Mouse (Mus musculus): ENCODE measurements around the gene Rab39. TPM values are rescaled to one million over a fixed set of nuclear protein-coding genes. Genes with fewer than 3 reads are reported as not detected.

Rab39 gene
- polyA plus RNA-seq (2015; fragmentation: Nextera tagmentation; extraction: Ambion mirVana): 3.6 and 3.9 TPM in 2 replicates

- Histone ChIP-seq H3K4me1 (peaks cover 8% of the 10 kb centered on the region), H3K4me3 (replicated peaks) (peak within 1 kb of the TSS; percentile 64), H3K36me3 (no peaks in the 10 kb centered on the region), H3K9me3 (replicated peaks) (no peaks in the 10 kb centered on the region), H3K27me3 (replicated peaks) (no peaks in the 10 kb centered on the region), H3K9ac (replicated peaks) (peak within 1 kb of the TSS; percentile 57), H3K27ac (replicated peaks) (peak within 1 kb of the TSS; percentile 75), H3K4me2 (peak within 1 kb of the TSS; percentile 76)
- WGBS: under 1% methylated on average over 48 of the region's 49 CpGs
- ATAC-seq (ENCODE audit: low FRiP score): peak; percentile 95
Observed at GRCm38 (mm10) chr9:53705992-53706696, at the start of gene Rab39. Gene Rab39, minus strand, starts transcription at chr9:53706232.

DNA sequence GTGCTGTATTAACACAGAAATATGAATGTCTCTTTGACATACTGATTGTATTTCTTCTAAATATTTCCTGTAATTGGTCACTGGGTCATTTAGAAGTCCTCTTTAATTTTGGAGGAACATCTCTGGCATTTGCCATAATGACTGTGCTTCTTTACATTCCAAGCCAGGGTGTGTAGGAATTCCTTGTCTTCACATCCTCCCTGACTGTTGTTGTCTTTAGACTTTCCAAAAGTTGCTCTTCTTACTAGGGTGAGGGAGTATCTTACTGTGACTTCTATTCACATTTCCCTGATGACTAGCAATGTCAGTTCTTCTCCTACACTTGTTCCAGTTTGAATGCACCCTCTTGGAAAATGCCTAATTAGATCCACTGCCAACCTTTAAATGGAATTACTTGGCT is 48.8 kb upstream of the Rab39 start:
- H3K27me3 ChIP-seq (replicated peaks): 0 out of 2 replicates have a peak, but pooled peaks cover 3% of the 10 kb centered on the region
- no peak for ATAC-seq (ENCODE audit: low FRiP score)
- no peak overlapping the region for H3K27ac ChIP-seq (replicated peaks)
- H3K4me1 ChIP-seq: no peaks in the 10 kb centered on the region
- H3K4me3 ChIP-seq (replicated peaks): no peak overlapping the region
- no peaks in the 10 kb centered on the region for H3K9me3 ChIP-seq (replicated peaks)
- H3K36me3 ChIP-seq: no peaks in the 10 kb centered on the region
- no peak overlapping the region for H3K9ac ChIP-seq (replicated peaks)
- H3K4me2 ChIP-seq: no peak overlapping the region

GRCm38 (mm10) chr9:53750899-53751298 is 44.9 kb upstream of the Rab39 start:
- ATAC-seq (ENCODE audit: low FRiP score): no peak
- no peaks in the 10 kb centered on the region for H3K9me3 ChIP-seq (replicated peaks)
- no peak overlapping the region for H3K4me3 ChIP-seq (replicated peaks)
- no peak overlapping the region for H3K27ac ChIP-seq (replicated peaks)
- 43% methylated on average over 5 of the region's 5 CpGs for WGBS
- H3K9ac ChIP-seq (replicated peaks): no peak overlapping the region
- no peaks in the 10 kb centered on the region for H3K36me3 ChIP-seq
- no peak overlapping the region for H3K4me2 ChIP-seq
- no peaks in the 10 kb centered on the region for H3K4me1 ChIP-seq
- no peaks in the 10 kb centered on the region for H3K27me3 ChIP-seq (replicated peaks)

DNA sequence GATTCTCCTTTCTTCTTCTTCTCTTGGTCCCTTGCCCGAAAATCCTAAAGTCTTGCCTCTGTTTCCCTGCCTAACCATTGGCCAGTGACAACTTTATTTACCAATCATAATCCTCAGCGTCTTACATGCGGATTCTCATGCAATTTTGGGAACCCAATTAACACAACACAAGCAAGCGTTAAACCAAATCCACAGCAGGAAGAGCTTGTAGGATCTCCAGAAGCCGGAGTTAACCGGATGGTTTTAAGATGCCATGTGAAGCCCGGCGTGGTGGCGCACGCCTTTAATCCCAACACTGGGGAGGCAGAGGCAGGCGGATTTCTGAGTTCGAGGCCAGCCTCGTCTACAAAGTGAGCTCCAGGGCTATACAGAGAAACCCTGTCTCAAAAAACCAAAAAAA is 44.4 kb upstream of the Rab39 start:
- 94% methylated on average over 13 of the region's 13 CpGs for WGBS
- H3K27me3 ChIP-seq (replicated peaks): no peaks in the 10 kb centered on the region
- no peaks in the 10 kb centered on the region for H3K4me1 ChIP-seq
- H3K4me3 ChIP-seq (replicated peaks): no peak overlapping the region
- no peak overlapping the region for H3K4me2 ChIP-seq
- H3K36me3 ChIP-seq: no peaks in the 10 kb centered on the region
- H3K9me3 ChIP-seq (replicated peaks): no peaks in the 10 kb centered on the region
- ATAC-seq (ENCODE audit: low FRiP score): no peak
- no peak overlapping the region for H3K9ac ChIP-seq (replicated peaks)
- H3K27ac ChIP-seq (replicated peaks): no peak overlapping the region

DNA sequence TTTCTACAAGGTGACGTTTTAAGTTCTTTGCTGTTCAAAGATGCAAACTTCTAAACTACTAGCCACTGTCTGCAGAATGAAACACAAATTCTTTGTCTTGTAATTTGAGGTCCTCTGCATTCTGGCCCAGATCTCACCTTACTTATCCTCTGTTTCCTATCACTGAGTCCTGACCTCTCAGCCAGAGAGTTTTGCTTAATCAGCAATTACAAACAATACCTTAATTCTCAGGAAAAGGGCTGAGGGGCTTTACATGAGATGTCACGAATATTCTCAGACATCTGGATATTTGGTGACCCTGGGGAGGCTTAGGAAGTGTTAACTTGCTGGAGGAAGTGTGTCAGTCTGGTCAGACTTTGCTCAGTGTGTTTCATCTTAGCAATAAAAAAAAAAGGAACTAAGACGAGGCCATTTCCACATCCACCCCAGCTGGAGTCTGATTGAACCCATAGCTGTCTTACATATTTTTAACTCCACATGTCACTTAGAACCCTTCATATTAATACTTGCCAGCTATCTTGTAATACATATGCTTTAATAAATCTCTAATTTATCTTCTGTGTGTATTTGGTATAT is 34.9 kb upstream of the Rab39 start:
- Histone ChIP-seq H3K4me2 (no peak overlapping the region), H3K4me1 (no peaks in the 10 kb centered on the region), H3K27ac (replicated peaks) (no peak overlapping the region), H3K4me3 (replicated peaks) (no peak overlapping the region), H3K36me3 (no peaks in the 10 kb centered on the region), H3K27me3 (replicated peaks) (no peaks in the 10 kb centered on the region), H3K9ac (replicated peaks) (no peak overlapping the region), H3K9me3 (replicated peaks) (0 out of 2 replicates have a peak, but pooled peaks cover 2% of the 10 kb centered on the region)
- 62% methylated on average over 3 of the region's 3 CpGs for WGBS
- ATAC-seq (ENCODE audit: low FRiP score): no peak

- H3K27ac ChIP-seq (replicated peaks): peak overlapping the region; percentile 75
- under 1% methylated on average over 28 of the region's 28 CpGs for WGBS
- peak; percentile 76 for ATAC-seq (ENCODE audit: low FRiP score)
Observed at GRCm38 (mm10) chr9:53705491-53705991, 491 bp downstream of the Rab39 start.

DNA sequence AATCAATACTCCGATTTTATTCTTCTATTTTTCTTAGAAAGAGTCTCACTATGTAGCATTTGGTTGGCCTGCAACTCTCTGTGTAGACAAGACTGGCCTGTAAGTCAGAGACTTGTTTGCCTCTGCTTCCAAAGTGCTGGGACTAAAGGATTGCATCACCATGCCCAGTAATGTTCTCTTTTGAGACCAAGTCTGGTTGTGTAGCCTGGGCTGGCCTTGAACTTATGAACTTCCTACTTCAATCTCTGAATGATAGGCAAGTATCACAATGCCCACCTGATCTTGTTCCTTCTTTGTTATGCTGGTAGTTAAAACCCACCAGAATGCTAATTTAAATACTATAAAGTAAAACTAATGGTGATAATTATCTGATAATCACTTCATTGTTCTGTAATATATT is 3.0 kb downstream of the Rab39 start:
- Histone ChIP-seq H3K27ac (replicated peaks) (no peak overlapping the region), H3K9ac (replicated peaks) (no peak overlapping the region), H3K27me3 (replicated peaks) (no peaks in the 10 kb centered on the region), H3K4me1 (peaks cover 8% of the 10 kb centered on the region), H3K4me2 (no peak overlapping the region), H3K9me3 (replicated peaks) (no peaks in the 10 kb centered on the region), H3K36me3 (no peaks in the 10 kb centered on the region), H3K4me3 (replicated peaks) (no peak overlapping the region)
- WGBS: 100% methylated on average over 1 of the region's 1 CpGs
- ATAC-seq (ENCODE audit: low FRiP score): no peak

More at GRCm38 (mm10) chr9:53705491-53705991, 491 bp downstream of the Rab39 start:
- H3K4me3 ChIP-seq (replicated peaks): peak overlapping the region; percentile 64
- H3K9ac ChIP-seq (replicated peaks): peak overlapping the region; percentile 57
- H3K36me3 ChIP-seq: no peaks in the 10 kb centered on the region
- no peaks in the 10 kb centered on the region for H3K27me3 ChIP-seq (replicated peaks)
- peaks cover 8% of the 10 kb centered on the region for H3K4me1 ChIP-seq
- no peaks in the 10 kb centered on the region for H3K9me3 ChIP-seq (replicated peaks)
- peak overlapping the region; percentile 76 for H3K4me2 ChIP-seq

GRCm38 (mm10) chr9:53700496-53700895 is 5.5 kb downstream of the Rab39 start:
- Histone ChIP-seq H3K36me3 (no peaks in the 10 kb centered on the region), H3K4me3 (replicated peaks) (no peak overlapping the region), H3K9me3 (replicated peaks) (no peaks in the 10 kb centered on the region), H3K4me1 (no peaks in the 10 kb centered on the region), H3K27me3 (replicated peaks) (no peaks in the 10 kb centered on the region), H3K27ac (replicated peaks) (no peak overlapping the region), H3K4me2 (no peak overlapping the region), H3K9ac (replicated peaks) (no peak overlapping the region)
- ATAC-seq (ENCODE audit: low FRiP score): no peak
- 73% methylated on average over 4 of the region's 4 CpGs for WGBS

- Histone ChIP-seq H3K9ac (replicated peaks) (no peak overlapping the region), H3K36me3 (no peaks in the 10 kb centered on the region), H3K4me3 (replicated peaks) (no peak overlapping the region), H3K4me2 (no peak overlapping the region), H3K9me3 (replicated peaks) (no peaks in the 10 kb centered on the region), H3K4me1 (no peaks in the 10 kb centered on the region), H3K27me3 (replicated peaks) (no peaks in the 10 kb centered on the region), H3K27ac (replicated peaks) (no peak overlapping the region)
- 93% methylated on average over 5 of the region's 5 CpGs for WGBS
- ATAC-seq (ENCODE audit: low FRiP score): no peak
Observed at GRCm38 (mm10) chr9:53695846-53696245, 10.2 kb downstream of the Rab39 start.

- no peaks in the 10 kb centered on the region for H3K36me3 ChIP-seq
- no peak overlapping the region for H3K4me3 ChIP-seq (replicated peaks)
- H3K9me3 ChIP-seq (replicated peaks): no peaks in the 10 kb centered on the region
- no peaks in the 10 kb centered on the region for H3K4me1 ChIP-seq
- no peaks in the 10 kb centered on the region for H3K27me3 ChIP-seq (replicated peaks)
- H3K27ac ChIP-seq (replicated peaks): no peak overlapping the region
- H3K4me2 ChIP-seq: no peak overlapping the region
- WGBS: 84% methylated on average over 1 of the region's 1 CpGs
- no peak overlapping the region for H3K9ac ChIP-seq (replicated peaks)
- no peak for ATAC-seq (ENCODE audit: low FRiP score)
Observed at GRCm38 (mm10) chr9:53693718-53694117, 12.3 kb downstream of the Rab39 start.

DNA sequence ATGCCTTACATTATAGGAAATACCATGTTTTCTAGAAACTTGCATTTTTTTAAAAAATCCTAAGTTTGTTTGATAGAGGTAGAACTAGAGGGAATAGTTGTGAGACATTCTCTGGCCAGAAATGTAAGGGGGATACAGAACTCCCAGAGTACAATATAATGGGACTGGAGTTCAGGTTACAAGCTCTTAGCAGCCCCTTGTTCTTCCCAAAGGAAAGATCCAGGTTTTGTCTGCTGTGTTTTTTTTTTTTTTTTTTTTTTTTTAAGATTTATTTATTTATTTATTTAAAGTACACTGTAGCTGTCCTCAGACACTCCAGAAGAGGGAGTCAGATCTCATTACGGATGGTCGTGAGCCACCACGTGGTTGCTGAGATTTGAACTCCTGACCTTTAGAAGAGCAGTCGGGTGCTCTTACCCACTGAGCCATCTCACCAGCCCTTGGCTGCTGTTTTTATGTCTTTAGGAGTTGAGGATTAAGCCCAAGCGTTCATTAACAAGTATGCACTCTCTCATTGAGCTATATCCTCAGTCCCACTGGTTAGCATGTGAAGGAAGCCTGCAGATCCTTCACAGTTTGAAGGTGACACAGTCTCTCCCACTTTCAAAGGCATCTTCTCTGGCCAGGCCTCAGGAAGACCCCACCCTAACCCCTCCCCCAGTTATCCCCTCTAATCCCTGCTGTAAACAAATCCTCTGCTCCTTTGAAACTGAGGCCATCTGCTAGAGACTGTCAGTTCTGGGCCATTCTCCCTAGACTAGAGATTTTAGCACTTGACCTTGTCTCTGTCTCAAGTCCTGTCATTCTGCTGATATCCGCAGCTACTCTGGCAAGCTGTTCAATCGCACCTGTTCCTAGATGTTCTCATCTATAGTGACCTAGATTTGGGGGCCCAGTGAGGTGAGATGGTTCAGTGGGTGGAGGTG is 14.0 kb downstream of the Rab39 start:
- Histone ChIP-seq H3K4me2 (no peak overlapping the region), H3K4me3 (replicated peaks) (no peak overlapping the region), H3K4me1 (no peaks in the 10 kb centered on the region), H3K27me3 (replicated peaks) (no peaks in the 10 kb centered on the region), H3K9ac (replicated peaks) (no peak overlapping the region), H3K36me3 (no peaks in the 10 kb centered on the region), H3K27ac (replicated peaks) (no peak overlapping the region), H3K9me3 (replicated peaks) (no peaks in the 10 kb centered on the region)
- ATAC-seq (ENCODE audit: low FRiP score): no peak
- WGBS: 58% methylated on average over 7 of the region's 7 CpGs

All from neural tube, embryonic 15.5 days (tissue).